Mouse (Mus musculus): ENCODE results near the gene Abcc8.

- no peak for TF ChIP-seq POLR2A (IDR thresholded peaks at IDR 0.05; ENCODE audit: borderline replicate concordance, control insufficient read depth, low read depth, low read length)
- TF ChIP-seq CTCF (IDR thresholded peaks at IDR 0.05; ENCODE audit: control insufficient read depth, insufficient read depth, low read length): no peak
Measured at GRCm38 (mm10) chr7:46147417-46147816, 32.4 kb downstream of the Abcc8 start.

Data from bone marrow, adult 2 months (tissue).